Mouse (Mus musculus): ENCODE measurements around the gene Wwc1. TPM values are rescaled to one million over a fixed set of nuclear protein-coding genes. Genes with fewer than 3 reads are reported as not detected.

The Wwc1 gene
- total RNA-seq (2012; rRNA removed) = 0.89 and 1.5 TPM in 2 replicates
- total RNA-seq (2014; rRNA removed) = 2.0 and 2.4 TPM in 2 replicates
- 8.7 and 13.8 TPM in 2 replicates for polyA plus RNA-seq (2012; ENCODE audit: insufficient read length, low read depth)

GRCm38 (mm10) chr11:35980411-35980917 lies at the start of gene Wwc1:
Wwc1 (minus strand) TSS chr11:35980527.
- H3K4me3 ChIP-seq (replicated peaks in 1 of 3; ENCODE audit: low read depth in 2 of 3, low read length in 2 of 3, poor library complexity in 1 of 3) = no peak within 1 kb of the TSS

GRCm38 (mm10) chr11:36020009-36020408 lies 39.7 kb upstream of the Wwc1 start:
- no peak overlapping the region for H3K4me3 ChIP-seq (replicated peaks in 1 of 3; ENCODE audit: low read depth in 2 of 3, low read length in 2 of 3, poor library complexity in 1 of 3)
- peaks cover 15% of the 10 kb centered on the region for H3K27me3 ChIP-seq (replicated peaks)
- TF ChIP-seq CTCF (conservative IDR thresholded peaks at IDR 0.05 in 1 of 2, IDR thresholded peaks at IDR 0.05 in 1 of 2; ENCODE audit: low read depth in 2 of 2, low read length in 2 of 2) = peak in 1 of 2 experiments; percentile 28; a peak in 2 of 4 replicates
- no peak for TF ChIP-seq ELF1 (IDR thresholded peaks at IDR 0.05; ENCODE audit: low read depth, low read length)
- no peak for TF ChIP-seq POLR2A (IDR thresholded peaks at IDR 0.05; ENCODE audit: low read depth, low read length)
- no peak for TF ChIP-seq MYC (IDR thresholded peaks at IDR 0.05; ENCODE audit: low read depth, low read length)
- no peak for TF ChIP-seq MEF2A (IDR thresholded peaks at IDR 0.05; ENCODE audit: borderline replicate concordance, low read depth, low read length)
- TF ChIP-seq ZKSCAN1 (IDR thresholded peaks at IDR 0.05; ENCODE audit: borderline replicate concordance, low read depth, low read length) = no peak
- DNase-seq (ENCODE audit: extremely low read depth) = peak; percentile 56
- H3K36me3 ChIP-seq (replicated peaks in 1 of 2; ENCODE audit: control insufficient read depth in 1 of 2, insufficient read depth in 1 of 2, low read length in 1 of 2) = no peaks in the 10 kb centered on the region
- peaks cover 0 to 15% of the 10 kb centered on the region in 2 experiments; a peak in 2 of 4 replicates for H3K4me1 ChIP-seq (ENCODE audit: control insufficient read depth in 1 of 2, insufficient read depth in 2 of 2)
- no peak overlapping the region for H3K27ac ChIP-seq (ENCODE audit: insufficient read depth, low read depth)
- H3K9ac ChIP-seq (ENCODE audit: insufficient read depth, low read depth) = no peak overlapping the region
- no peak overlapping the region for H3K4me2 ChIP-seq (ENCODE audit: insufficient read depth, low read depth, poor library complexity, severe bottlenecking)
- in situ Hi-C loops (cut with MboI; ENCODE audit: low pct_ligation_motif_present, low pct_unique_long_range_greater_than_20kb, low sequenced_read_pairs) (no loop called here), dilution Hi-C loops (cut with MboI; ENCODE audit: extremely low pct_ligation_motif_present, extremely low pct_unique_long_range_greater_than_20kb, low sequenced_read_pairs) (no loop called here)
- H3K9me3 ChIP-seq (replicated peaks; ENCODE audit: low read length) = peaks cover 10% of the 10 kb centered on the region
- no peaks in the 10 kb centered on the region for H3K79me2 ChIP-seq (replicated peaks; ENCODE audit: control insufficient read depth, extremely low read depth, insufficient read depth, poor library complexity, severe bottlenecking)

More at GRCm38 (mm10) chr11:35980411-35980917, at the start of gene Wwc1:
- Histone ChIP-seq H3K9me3 (replicated peaks; ENCODE audit: low read length) (peaks cover 4% of the 10 kb centered on the region), H3K4me2 (ENCODE audit: insufficient read depth, low read depth, poor library complexity, severe bottlenecking) (no peak within 1 kb of the TSS), H3K27ac (ENCODE audit: insufficient read depth, low read depth) (no peak within 1 kb of the TSS), H3K27me3 (replicated peaks) (no peaks in the 10 kb centered on the region), H3K4me1 (ENCODE audit: control insufficient read depth in 1 of 2, insufficient read depth in 2 of 2) (no peaks in the 10 kb centered on the region), H3K9ac (ENCODE audit: insufficient read depth, low read depth) (no peak within 1 kb of the TSS), H3K79me2 (replicated peaks; ENCODE audit: control insufficient read depth, extremely low read depth, insufficient read depth, poor library complexity, severe bottlenecking) (no peaks in the 10 kb centered on the region), H3K36me3 (replicated peaks in 1 of 2; ENCODE audit: control insufficient read depth in 1 of 2, insufficient read depth in 1 of 2, low read length in 1 of 2) (no peaks in the 10 kb centered on the region)
- in situ Hi-C loops (cut with MboI; ENCODE audit: low pct_ligation_motif_present, low pct_unique_long_range_greater_than_20kb, low sequenced_read_pairs) (loop anchor here (25.0 kb wide), 1 partner anchor 293 kb away; no protein-coding TSS in a partner anchor), dilution Hi-C loops (cut with MboI; ENCODE audit: extremely low pct_ligation_motif_present, extremely low pct_unique_long_range_greater_than_20kb, low sequenced_read_pairs) (no loop called here)
- DNase-seq (ENCODE audit: extremely low read depth) = no peak
- TF ChIP-seq MEF2A (IDR thresholded peaks at IDR 0.05; ENCODE audit: borderline replicate concordance, low read depth, low read length) (no peak), USF1 (IDR thresholded peaks at IDR 0.05; ENCODE audit: low read depth, low read length) (no peak), RAD21 (IDR thresholded peaks at IDR 0.05; ENCODE audit: low read depth, low read length) (no peak), POLR2A (IDR thresholded peaks at IDR 0.05; ENCODE audit: low read depth, low read length) (no peak), ZMIZ1 (IDR thresholded peaks at IDR 0.05; ENCODE audit: low read depth, low read length) (no peak), TCF12 (IDR thresholded peaks at IDR 0.05; ENCODE audit: low read depth, low read length) (no peak), ZKSCAN1 (IDR thresholded peaks at IDR 0.05; ENCODE audit: borderline replicate concordance, low read depth, low read length) (no peak), ETS1 (conservative IDR thresholded peaks at IDR 0.05; ENCODE audit: low read depth, low read length) (no peak), ZNF384 (IDR thresholded peaks at IDR 0.05; ENCODE audit: low read depth, low read length) (no peak), NELFE (IDR thresholded peaks at IDR 0.05; ENCODE audit: low read depth, low read length) (no peak), ELF1 (IDR thresholded peaks at IDR 0.05; ENCODE audit: low read depth, low read length) (no peak), IRF4 (IDR thresholded peaks at IDR 0.05; ENCODE audit: low read depth, low read length) (no peak), MXI1 (IDR thresholded peaks at IDR 0.05; ENCODE audit: low read depth, low read length) (no peak), EP300 (IDR thresholded peaks at IDR 0.05; ENCODE audit: low read length) (no peak), CHD1 (IDR thresholded peaks at IDR 0.05; ENCODE audit: low read depth, low read length) (no peak), UBTF (IDR thresholded peaks at IDR 0.05; ENCODE audit: low read depth, low read length) (no peak), MAFK (IDR thresholded peaks at IDR 0.05; ENCODE audit: insufficient replicate concordance, low read length) (no peak), MAZ (IDR thresholded peaks at IDR 0.05; ENCODE audit: low read depth, low read length) (no peak), JUND (conservative IDR thresholded peaks at IDR 0.05; ENCODE audit: low read depth, low read length) (no peak)
